Mouse (Mus musculus) kidney, adult 9 months (tissue): ENCODE results near the gene Xrcc4.
"Not testable (repeated sequence)": the region's sequence is repeated elsewhere in the genome, so short reads cannot be mapped to it uniquely, and the experiment has no call there.

Experiments
- DNase-seq: peaks from one replicate; pipeline ENCODE4 v3.0.0; 2022

Xrcc4 gene

DNA sequence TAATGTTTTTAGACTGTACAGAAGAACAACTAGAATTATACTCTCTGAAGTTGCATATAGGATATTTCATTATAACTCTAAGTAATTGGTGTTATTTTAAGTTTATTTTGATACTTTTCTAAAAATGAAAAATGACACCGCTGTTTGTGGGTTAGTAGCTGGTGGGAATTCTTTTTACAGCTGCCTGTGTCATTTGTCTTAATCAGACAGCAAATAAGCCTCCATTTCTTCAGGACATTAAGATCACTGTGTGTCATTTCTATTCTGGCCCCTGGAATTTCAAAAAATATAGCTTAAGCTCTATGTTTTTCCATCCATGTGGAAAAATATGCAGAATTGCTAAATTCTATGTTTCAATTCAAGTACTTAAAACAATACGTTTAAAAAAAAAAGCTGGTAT, 287.5 kb downstream of the Xrcc4 start:
- no peak for DNase-seq

DNA sequence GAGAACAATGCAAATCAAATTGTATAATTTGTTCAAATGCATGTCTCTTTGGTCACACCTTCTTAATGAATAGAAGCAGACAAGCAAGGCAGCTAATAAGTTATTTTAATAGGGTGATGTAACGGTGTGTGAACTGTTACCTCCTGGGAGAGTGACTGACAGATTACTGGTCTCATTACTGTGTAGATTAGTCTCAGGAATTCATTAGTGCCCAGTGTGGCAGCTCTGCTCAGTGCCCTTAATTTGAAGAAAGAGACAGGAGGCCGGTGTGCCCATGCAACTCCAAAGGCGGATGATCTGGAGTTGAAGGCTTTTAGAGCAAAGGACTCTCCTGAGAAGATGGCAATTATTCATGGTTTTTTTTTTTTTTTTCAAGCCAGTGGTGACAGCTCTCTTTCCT, 291.7 kb downstream of the Xrcc4 start:
- no peak for DNase-seq

DNA sequence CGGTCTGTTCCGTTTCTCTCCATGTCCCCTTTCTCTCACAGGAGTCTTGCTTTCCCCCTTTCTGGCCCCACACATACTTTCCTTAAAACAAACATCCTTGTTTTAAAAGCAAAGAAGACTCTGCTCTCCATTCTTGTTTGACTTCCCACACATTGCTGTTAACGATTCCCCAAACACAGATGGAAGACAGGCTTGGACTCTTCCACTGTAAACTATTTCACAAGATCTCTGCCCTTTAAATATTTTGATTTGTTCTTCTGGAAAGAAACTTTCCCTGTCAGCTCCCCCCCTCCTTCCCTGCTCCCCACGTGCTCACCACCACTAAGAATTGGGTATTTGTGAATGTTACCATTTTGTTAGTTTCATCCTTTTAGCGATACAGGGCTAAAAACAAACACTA, 297.9 kb downstream of the Xrcc4 start:
- no peak for DNase-seq

DNA sequence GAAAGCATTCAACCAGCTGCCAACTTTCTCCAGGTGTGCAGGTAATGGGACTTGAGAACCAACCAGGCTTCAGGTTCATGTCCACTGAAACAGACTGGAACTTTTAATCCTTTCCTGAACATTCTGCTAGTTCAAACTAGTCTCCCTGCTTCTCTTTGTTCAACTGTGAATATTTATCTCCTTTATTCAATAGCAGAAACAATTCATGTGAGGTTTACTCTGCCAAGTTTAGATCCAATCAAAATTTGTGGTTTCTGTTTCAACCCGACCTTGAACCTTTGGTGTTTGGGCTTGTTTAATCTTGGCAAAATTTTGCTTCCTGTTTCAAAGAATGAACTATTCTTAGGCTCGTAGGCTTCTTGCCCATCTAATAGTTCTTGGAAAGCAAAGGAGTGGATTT, 306.5 kb downstream of the Xrcc4 start:
- DNase-seq, result no peak

DNA sequence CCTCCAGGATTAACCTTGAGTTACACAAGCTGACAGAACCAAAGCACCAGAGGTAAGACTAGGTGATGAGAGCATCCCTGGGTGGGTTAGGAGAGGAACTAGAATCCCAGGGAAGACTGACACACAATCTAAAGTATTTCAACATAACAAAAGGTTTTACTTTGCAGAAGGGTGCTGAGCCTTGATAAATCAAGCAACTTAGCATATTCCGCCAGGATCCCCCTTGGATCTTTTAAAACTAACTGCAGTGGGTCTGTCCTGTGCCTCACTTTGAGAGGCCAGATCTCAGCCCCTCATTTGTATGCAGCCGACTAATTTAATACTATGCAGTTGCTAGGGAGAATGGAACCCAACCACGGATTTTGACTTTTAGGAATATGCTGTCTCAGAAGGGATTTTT, 309.1 kb downstream of the Xrcc4 start:
- no peak for DNase-seq

DNA sequence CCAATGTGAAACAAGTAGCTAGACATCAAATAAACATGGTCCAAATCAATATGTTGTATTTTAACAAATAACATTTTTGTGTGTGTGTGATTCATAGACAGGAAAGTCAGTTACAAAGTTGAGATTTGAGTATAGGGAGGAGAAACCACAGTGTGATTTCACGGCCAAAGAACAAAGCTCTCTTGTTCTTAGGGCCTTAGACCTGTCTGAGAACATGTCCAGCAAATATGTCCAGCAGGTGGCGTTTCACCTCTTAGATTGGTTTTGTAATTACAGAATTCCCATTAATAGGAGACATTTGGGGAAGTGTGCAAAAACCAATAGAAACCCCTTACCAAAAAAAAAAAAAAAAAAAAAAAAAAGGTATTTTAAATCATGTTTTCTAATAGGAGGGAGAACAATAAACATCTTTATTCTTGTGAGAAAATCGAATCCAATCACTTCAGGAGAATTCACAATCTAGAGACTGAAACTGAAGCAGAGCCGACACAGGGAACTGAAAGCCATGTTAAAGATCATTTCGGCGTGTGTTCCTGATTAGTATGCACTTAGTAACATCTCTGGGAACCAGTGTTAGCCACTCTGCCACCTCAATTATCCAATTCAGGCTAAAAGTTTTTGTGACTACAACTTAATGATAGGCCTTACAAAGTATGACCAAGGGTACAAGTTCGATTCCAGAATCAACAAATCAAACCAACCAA, 310.0 kb downstream of the Xrcc4 start:
- peak; percentile 61 for DNase-seq

DNA sequence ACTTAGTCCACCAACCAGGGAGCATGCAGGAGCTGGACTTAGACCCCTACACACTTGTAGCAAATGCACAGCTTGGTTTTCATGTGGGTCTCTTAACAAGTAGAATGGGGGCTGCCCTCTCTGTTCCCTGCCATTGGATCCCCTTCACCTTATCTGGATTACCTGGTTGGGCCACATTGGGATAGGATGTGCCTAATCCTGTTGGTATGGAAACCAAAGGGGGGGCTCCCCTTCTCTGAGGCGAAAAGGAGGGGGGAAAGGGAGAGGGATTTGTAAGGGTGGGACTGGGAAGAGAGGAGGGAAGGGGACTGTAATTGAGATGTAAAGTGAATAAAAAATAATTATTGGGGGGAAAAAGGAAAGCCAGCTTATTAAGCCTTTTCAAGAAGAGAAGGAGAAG, 311.6 kb downstream of the Xrcc4 start:
- DNase-seq, result no peak

DNA sequence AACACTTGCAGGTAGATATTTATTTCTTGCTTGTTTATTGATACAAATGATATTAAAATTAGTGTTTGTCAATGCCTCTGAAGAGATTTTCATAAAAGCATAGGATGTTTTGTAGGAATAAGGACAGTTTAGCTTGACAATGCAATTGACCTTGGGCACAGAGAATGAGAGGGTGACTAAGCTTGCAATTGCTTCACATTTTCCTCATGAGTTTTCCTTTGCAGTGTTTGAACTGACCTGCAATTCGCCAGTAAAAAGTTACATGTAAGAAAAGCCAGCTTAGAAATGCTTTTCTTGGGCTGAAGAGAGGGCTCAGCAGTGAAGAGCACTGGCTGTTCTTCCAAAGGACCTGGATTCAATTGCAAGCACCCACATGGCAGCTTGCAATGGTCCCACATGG, 312.3 kb downstream of the Xrcc4 start:
- no peak for DNase-seq

DNA sequence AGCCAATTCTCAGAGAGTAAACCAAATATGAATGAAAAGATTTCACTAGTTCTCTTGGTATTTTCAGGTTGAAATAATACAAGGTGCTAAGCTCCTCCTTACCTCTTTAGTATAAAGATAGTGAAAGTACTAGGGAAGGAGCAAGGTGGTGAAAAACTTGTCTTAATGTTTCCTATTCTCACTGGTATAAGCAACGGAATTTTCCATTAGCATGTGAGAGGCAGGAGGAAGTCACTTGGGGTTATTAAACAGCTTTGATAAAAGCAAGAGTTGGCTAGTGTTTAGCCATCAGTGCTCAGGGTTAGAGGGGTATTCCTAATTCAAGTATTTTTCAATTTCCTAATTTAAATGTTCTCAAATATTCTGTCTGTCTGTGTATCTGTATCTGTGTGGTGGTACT, 322.9 kb downstream of the Xrcc4 start:
- no peak for DNase-seq

DNA sequence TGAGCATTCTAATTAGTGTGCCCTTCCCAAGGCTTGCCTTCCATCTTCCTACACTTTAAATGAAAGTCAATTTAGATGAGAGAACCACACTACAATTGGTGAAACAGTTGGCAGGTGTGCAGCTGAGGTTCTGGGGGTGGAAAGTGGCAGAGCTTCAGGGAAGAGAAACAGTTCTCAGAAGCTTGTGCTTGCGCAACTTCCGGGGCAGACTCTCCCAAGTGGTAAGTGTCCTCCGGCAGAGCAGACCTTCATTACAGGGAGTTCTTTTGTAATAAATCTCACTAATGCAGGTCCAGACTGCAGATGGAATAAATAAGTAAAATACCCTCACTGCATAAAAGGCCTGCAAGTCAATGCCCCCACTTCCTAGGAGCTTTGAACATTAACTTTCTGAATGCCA, 323.4 kb downstream of the Xrcc4 start:
- DNase-seq, result no peak

DNA sequence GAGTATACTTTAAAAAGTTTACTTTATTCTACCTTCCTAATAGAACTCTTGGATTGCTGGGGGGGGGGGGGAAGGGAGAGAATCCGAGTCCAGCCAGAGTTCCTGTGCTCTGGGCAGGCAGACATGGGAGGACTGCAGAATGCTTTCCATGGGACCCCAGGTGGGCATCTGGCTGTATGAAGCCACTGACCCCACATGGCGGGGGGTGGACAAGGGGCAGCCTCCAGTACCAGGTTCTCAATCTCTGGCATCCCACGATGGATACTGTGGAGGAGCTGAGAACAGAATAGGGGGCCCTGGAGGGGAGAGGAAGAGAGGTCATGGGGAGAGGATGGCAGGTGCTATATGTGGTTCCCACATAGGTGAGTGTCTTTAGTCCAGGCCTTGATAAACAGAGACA, 327.1 kb downstream of the Xrcc4 start:
- no peak for DNase-seq

DNA sequence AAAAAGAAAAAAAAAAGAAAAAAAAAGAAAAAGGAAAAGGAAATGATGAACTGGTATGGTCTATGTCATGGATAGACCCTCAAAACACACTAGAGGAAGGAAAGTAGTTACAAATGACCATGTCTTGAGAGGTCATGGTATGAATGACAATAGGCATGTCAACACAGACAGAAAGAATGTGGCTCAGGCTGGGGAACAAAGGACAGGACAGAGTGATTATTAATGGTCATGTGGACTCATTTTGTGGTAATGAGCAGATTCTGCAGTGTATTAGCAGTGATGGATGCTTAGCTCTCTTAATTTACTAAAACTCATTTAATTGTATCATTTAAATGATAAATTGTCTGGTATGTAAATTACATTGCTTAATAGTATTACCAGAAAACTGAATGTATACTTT, 333.1 kb downstream of the Xrcc4 start:
- no peak for DNase-seq

DNA sequence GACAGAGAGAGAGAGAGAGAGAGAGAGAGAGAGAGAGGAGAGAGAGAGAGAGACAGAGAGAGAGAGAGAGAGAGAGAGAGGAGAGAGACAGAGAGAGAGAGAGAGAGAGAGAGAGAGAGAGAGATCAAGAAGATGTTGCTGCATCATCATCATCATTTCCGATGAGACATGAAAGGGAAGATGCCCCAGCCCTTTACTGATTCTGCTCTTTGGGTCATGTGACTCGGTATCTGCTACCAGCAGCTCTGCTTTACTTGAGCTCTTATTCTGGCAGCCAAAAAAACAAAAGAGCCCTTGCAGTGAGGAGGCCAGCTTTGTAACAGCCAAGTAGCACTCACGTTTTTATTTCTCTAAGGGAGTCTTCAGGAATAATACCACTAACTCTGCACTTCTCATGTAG, 338.8 kb downstream of the Xrcc4 start:
- not testable (repeated sequence) for DNase-seq

DNA sequence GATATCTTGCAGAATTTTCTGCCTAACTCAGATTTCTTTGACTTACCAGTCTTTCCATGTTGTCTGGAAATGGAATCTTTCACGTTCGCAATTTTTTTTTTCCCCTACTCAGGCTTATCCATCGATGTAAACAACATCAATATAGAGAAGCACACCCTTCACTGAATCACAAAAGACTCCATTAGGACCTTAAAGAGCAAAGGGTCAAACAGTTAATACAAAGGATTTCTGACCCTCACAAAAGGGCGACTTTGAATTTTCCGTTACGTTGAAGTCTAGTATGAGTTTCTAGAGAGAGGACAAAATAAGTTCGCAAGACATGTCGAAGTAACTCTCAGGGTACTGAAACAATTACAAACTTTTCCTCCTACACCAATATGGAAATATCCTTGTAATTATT, 346.2 kb downstream of the Xrcc4 start:
- DNase-seq, result no peak

DNA sequence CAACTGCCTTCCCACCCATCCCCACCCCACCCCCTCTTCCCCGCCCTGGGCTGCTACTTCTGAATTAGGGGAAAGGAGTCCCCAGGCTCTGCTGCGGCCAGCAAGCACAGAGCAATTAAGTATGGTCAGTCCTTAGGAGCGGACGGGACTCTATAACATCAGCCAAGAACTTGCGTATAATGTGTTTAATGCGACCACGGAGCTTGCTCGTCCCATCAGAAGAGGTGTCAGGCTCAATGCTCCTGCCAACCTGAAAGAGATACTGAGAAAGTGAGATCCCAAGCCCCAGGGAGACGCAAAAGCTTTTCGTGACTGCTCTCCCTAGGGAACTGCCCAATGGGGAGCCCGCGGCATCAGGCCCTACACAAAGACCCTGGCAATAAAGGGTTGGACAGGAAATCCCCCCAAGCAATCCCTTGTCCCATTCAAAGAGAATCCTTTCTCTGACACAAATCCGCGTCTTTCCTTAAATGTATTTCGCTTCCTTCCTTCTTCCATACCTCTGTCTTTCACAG, 346.7 kb downstream of the Xrcc4 start:
- no peak for DNase-seq

DNA sequence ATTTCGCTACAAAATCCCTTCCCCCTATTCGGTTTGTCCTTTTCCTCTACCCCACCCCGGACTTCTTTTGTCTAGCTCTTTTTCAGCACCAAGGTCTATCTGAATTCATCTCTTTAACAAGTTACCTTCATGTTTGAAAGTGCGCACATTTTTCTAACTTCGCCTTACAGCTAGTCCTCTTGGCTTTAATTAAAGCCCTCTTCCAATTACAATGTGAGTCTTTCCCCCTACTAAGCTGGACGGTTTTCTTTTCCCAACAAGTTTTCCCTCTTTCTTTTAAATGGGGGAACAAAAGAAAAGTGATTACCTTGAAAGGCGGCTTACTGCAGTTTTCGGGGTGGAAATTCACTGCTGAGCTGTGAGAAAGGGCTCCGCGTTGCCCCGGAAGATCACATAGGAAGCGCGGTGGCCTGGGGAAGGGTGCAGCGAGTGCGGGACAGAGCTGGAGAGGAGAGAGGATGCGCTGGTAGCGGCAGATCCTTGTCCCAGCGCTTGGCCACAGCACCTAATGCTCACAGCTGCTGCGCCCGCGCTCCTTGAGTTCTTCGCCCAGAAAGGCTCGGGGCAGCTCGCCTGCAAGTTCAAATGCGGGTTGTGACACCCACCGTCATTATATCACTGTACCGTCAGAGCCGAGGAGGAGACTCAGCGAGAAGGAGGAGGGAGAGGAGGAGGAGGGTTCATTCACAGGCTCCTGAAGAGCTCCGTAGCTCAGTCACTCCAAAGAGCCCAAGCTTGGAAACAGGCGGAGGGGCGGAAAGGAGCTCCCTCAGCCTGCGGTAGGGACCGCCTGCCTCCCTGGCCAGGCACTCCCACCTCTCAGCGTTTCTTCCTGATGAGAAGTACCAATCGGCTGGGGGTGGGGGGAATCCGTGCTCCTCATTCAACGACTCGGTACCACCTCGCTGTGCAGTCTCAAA, 347.4 kb downstream of the Xrcc4 start, which contains the start of gene Vcan:
Vcan (minus strand) TSS at position 744 of the 920 bp plus-strand sequence.
- no peak for DNase-seq

DNA sequence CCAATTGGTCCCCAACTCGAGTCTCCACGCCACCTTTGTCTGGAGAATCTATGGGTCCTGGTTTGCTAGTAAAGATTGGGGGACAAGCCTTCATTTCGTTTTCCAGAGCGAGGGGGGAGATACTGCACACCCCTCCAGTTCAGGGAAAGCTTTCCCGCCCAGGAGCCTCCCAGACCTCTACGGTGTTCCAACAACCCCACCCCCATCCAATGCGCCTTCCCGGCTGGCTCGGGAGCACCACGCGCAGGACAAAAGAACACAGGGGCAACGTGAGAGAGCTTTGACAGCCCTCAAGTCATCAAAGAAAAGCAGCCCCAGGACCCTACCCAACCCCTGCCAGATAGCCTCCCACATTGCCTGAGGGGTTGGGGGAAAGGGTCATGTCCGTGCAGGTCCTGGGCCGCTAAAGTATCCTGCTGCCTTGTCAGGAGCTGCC, 348.3 kb downstream of the Xrcc4 start:
- no peak for DNase-seq

DNA sequence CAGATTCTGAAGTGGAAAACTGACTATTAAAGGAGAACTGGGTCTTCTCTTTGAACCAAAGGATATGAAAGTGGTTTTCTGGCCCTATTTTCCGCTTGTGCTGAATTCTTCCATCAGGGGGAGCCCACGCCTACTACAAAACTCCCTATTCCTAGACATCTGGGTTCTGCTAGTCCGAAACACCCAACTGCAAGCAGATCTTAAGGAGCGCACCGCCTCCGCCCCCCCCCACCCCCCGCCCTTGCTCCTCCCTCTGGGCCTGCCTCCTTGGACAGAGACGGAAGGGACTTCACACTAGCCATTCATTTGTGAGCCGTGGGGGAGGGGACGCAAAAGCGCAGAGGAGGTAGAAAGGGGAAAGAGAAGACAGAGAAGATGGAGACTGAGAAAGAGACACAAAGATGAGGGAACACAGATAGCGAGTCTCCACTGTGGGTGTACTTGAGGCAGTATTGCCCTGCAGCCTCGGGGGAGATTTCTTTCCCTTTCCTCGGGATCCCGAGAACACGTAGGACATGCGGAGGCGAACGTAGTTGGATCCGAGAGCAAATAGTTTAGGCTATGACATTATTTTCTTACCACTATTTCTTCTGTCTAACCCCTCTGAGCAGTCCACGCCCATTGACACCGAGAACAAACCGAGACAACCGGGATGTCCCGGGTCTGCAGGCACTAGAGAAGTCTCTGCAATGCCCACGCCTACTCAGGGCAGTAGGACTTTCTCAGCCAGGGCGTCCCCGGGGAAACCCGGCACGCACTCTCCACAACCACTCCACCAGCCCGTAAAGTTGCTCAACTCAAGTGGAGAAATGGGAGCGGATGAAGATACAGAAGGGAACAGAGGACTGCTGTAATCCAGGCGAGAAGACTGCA, 348.9 kb downstream of the Xrcc4 start:
- peak; percentile 78 for DNase-seq

DNA sequence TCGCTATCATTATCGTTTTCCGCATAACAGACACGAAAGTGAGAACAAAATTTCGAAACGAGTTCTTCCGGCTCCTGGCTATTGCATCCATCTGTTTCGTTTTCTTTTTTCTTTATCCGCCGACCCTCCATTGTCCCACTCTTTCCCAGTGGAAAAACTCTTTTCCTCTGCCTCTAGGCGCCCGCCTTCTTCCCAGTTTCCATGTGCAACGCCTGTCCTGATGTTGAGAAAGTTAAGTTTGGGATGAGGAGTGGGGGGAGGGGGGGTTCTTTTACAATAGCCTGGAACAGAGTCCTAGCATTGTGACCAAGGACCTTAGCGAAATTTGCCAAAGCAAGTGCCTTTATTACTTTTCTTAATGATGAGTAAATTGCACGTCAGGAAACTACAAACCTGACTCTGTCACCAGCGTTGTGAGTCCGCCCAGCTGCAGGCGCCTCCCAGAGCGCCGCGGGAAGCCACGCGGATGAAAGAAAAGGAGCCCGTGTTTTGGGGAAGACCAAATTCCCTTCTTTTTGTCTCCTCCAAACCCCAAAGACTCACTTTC, 349.6 kb downstream of the Xrcc4 start:
- no peak for DNase-seq

DNA sequence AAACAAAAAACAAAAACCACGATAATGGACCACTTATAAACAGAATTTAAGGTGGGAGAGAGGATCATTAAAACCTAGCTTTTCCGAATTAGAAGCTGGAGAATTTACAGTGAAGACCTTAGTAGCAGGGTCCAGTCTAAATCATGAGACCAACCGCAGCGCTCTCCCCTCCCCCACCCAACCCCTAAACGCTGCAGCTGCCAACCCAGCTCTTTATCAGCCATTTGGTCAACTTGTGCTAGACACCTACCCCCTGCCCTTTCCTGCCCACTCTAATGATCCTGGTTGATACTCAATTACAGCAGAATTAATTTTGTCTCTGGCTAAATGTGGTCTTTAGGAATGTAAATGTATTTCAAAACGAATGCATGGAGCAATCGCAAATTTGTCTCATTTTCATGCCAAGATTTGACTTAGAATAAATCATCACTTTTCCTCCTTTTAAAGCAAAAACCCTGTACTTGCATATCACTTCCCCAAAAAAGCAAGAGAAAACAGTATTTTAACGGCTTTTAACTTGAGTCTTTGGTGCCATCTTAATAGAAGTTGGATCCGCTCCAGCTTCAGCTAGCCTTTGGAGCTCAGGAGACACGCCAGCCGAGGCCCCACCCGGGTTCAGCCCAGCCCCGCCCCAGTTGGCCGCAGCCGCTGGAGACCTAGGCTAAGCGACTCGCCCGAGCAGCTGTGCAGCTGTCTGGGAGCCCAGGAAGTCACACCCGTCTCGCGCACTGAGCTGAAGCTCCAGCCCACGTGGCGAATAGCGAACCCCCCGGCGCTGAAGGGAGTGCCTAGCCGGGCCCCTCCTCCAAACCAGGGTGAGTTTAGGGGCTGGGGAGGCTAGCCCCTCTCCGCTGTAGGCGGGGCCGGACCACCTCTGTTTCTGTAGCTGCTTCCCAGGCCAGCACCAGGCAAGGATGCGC, 350.4 kb downstream of the Xrcc4 start:
- peak; percentile 87 for DNase-seq

DNA sequence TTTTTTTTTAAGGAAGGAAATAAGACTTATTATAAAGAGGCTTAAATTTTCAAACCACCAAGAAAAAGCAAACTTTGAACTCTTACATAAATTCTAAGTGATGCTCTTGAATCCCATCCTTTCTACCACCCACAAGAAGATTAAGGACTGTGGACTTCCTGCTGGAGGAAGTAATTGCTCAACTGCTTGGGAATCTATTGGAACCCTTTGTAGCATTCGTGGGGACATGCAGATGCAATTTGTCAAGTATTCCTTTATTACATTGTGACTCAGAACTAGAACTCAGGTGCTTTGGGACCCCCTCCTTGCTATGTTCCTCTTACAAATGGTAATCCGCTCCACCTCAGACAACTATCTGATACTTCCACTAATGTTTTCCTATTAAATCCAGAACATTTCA, 351.1 kb downstream of the Xrcc4 start:
- DNase-seq, result no peak

DNA sequence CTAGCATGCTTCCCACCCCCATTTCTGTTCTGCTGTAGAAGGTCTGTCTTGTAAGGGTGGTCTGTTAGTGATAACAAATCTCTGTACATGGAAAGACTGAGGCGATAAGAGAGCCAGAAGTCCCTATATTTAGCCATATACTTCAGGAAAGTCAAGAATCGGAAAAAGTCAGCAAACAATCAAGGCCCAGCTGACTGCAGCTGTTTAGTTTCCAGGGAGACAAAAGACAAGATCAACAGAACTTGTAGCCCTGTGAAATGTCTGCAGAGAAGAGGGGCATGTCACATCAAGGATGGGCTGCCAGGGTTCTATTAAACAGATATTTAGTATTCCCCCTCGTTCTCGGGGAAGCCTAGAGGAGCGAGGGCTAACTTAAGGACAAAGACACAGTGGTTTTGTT, 354.3 kb downstream of the Xrcc4 start:
- DNase-seq, result no peak
